Mouse (Mus musculus): ENCODE measurements around the gene Trappc2l. TPM values are rescaled to one million over a fixed set of nuclear protein-coding genes. Genes with fewer than 3 reads are reported as not detected.

The Trappc2l gene
- polyA plus RNA-seq, 1 experiment from 2014 or later: 110 TPM

DNA sequence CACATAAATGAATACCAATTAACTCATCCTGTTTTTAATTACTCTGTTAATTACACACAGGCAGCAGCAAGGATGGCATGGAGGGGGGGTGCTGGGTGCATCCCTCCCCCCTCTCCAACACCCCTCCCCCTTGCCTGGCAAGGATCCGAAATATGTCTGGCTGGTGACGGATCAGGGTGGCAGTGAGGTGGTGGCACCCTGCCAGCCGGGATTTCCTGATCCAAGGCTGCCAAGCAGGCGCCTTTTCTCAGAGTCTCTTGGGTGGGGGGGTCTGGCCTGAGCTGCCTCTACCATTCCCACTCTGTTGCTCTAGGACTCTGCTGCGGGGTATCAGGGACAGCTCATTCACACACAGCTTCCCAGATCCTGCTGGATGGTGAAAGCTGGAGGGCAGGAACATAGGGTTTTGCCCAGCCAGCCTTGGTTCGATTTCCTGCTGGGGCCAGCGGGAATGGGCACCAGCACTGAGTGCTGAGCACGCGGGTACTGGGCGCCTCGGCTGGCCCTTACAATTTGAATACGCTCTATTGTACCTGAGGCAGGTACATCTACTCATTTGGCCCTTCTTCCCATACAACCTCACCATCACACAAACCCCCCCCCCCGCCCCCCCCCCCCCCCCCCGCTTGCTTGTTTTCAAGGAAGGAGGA is 54.4 kb downstream of the Trappc2l start:
- no peak overlapping the region for H3K4me3 ChIP-seq (ENCODE audit: low read length)
- peak; percentile 56 for ATAC-seq
- H3K4me1 ChIP-seq (ENCODE audit: control insufficient read depth, insufficient read depth, low read depth, low read length): peaks cover 53% of the 10 kb centered on the region
- H3K4me2 ChIP-seq (ENCODE audit: low read length): peak overlapping the region; percentile 36
- no peaks in the 10 kb centered on the region for H3K9me3 ChIP-seq (ENCODE audit: control insufficient read depth, low read length)
- 43% methylated on average over 12 of the region's 14 CpGs for WGBS
- peak overlapping the region; percentile 78 for H3K27ac ChIP-seq (ENCODE audit: low read depth, low read length)
- no peaks in the 10 kb centered on the region for H3K36me3 ChIP-seq (ENCODE audit: control insufficient read depth, insufficient read depth, low read length)
- peak overlapping the region; percentile 47; the same call in 1 of the 2 replicates for H3K9ac ChIP-seq (ENCODE audit: low read depth, low read length)
- H3K27me3 ChIP-seq (replicated peaks; ENCODE audit: control insufficient read depth, insufficient read depth, low read length): no peaks in the 10 kb centered on the region

Small RNAs within 50 kb of the gene (microRNA-seq; reads per million reads assigned to microRNA genes)
- gene Mir6396: not detected

Other genes starting within 250 kb of the Trappc2l start
- 28.8 and 31.8 TPM in 2 replicates for gene Zc3h18, start 235.0 kb upstream of the Trappc2l start, polyA plus RNA-seq (2015; fragmentation: Nextera tagmentation; extraction: Ambion mirVana)
- not detected in 2 replicates for gene Il17c, start 189.6 kb upstream of the Trappc2l start, polyA plus RNA-seq (2015; fragmentation: Nextera tagmentation; extraction: Ambion mirVana)
- gene Cyba, start 178.7 kb upstream of the Trappc2l start, polyA plus RNA-seq (2015; fragmentation: Nextera tagmentation; extraction: Ambion mirVana): 38.3 and 41.6 TPM in 2 replicates
- 70.1 and 87.7 TPM in 2 replicates for gene Mvd, start 168.2 kb upstream of the Trappc2l start, polyA plus RNA-seq (2015; fragmentation: Nextera tagmentation; extraction: Ambion mirVana)
- gene Snai3, start 150.9 kb upstream of the Trappc2l start, polyA plus RNA-seq (2015; fragmentation: Nextera tagmentation; extraction: Ambion mirVana): 0.12 TPM in 1 of 2 replicates, not detected in the other
- 30.9 and 32.5 TPM in 2 replicates for gene Rnf166, start 135.6 kb upstream of the Trappc2l start, polyA plus RNA-seq (2015; fragmentation: Nextera tagmentation; extraction: Ambion mirVana)
- gene Ctu2, start 135.5 kb upstream of the Trappc2l start, polyA plus RNA-seq (2015; fragmentation: Nextera tagmentation; extraction: Ambion mirVana): 78.5 and 85.1 TPM in 2 replicates
- 1.7 and 3.5 TPM in 2 replicates for gene Piezo1, start 60.3 kb upstream of the Trappc2l start, polyA plus RNA-seq (2015; fragmentation: Nextera tagmentation; extraction: Ambion mirVana)
- gene Cdt1, start 43.6 kb upstream of the Trappc2l start, polyA plus RNA-seq (2015; fragmentation: Nextera tagmentation; extraction: Ambion mirVana): 8.0 and 11.4 TPM in 2 replicates
- gene Aprt, start 34.7 kb upstream of the Trappc2l start, polyA plus RNA-seq (2015; fragmentation: Nextera tagmentation; extraction: Ambion mirVana): 202 and 203 TPM in 2 replicates
- 8.7 TPM in 2 replicates for gene Galns, start 177 bp upstream of the Trappc2l start, polyA plus RNA-seq (2015; fragmentation: Nextera tagmentation; extraction: Ambion mirVana)
- not detected in 2 replicates for gene Pabpn1l, start 11.1 kb downstream of the Trappc2l start, polyA plus RNA-seq (2015; fragmentation: Nextera tagmentation; extraction: Ambion mirVana)
- gene Cbfa2t3, start 87.5 kb downstream of the Trappc2l start, polyA plus RNA-seq (2015; fragmentation: Nextera tagmentation; extraction: Ambion mirVana): 12.6 and 18.3 TPM in 2 replicates
- 17.8 and 19.3 TPM in 2 replicates for gene Acsf3, start 163.8 kb downstream of the Trappc2l start, polyA plus RNA-seq (2015; fragmentation: Nextera tagmentation; extraction: Ambion mirVana)
- gene Cdh15, start 236.3 kb downstream of the Trappc2l start, polyA plus RNA-seq (2015; fragmentation: Nextera tagmentation; extraction: Ambion mirVana): 2.3 and 2.9 TPM in 2 replicates